Mouse (Mus musculus) cerebellum, adult 11 months (tissue): Measurements from ENCODE around the gene Gm648.
A peak's percentile ranks its signal among the peaks of the same experiment; 100 is the strongest.
"Not testable (repeated sequence)": the region's sequence is repeated elsewhere in the genome, so short reads cannot be mapped to it uniquely, and the experiment has no call there.

Experiments
- DNase-seq: peaks from one replicate; pipeline ENCODE4 v3.0.0; 2022

Gm648 gene

DNA sequence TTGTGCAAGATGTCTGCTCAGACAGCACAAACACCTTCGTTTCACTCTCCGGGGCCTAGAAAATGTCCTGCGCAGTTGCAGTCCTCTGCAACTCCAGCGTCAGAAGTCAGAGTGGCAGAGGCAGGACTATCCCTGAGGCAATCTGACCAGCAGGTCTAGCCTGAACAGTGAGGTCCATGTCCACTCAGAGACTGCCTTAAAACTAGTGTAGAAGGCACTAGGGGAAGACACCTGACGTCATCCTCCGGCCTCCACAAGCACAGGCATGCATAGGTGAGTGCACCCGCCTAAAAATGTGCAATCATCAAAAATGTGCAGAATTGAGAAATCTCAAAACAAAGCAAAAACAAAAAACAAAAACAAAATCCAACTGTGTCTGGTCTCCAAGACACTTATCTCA is at the start of gene Gm648:
TSS of gene Gm648 (minus strand) at position 101 of the 400 bp plus-strand sequence.
- DNase-seq: no peak

DNA sequence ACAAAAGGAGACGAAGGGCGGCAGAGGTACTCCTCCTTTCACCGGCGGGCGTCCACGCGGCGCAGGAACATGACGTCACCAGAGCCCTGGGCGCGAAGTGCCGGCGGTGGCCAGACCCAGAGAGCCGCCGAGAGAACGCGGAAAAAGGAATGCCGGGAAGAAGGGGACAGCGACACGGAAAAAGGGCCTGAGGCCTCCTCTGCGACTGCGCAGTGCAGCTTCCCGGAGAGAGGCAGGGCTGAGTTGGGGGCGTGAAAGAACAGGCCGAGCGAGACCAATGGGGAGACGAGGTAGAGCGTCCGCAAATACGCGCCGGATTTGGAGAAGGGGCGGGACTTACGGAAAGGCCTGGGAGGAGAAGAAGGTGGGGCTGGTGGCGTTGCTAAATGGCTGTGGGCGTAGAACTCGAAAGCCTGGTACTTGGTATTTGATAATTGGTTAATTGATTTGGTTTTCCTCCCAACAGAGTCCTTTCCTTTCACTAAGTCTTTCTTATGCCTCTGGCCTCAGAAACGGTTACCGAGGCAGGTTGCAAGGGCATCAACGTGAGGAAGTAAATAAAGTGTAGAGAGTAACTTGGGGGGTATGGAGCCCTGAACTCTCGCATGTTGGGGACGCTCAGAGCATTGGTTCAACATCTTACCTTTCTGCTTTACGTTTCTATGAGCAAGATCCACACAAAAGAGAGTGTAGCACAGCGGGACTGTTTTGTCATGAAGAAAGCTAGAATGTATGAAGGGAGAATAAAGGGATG is 48.7 kb upstream of the Gm648 start, which contains the start of gene Mmgt1:
TSS of gene Mmgt1 (minus strand) at position 183 of the 754 bp plus-strand sequence.
- peak; percentile 90 for DNase-seq

GRCm38 (mm10) chrX:56597219-56597886 is 47.9 kb upstream of the Gm648 start:
- DNase-seq: peak; percentile 20

DNA sequence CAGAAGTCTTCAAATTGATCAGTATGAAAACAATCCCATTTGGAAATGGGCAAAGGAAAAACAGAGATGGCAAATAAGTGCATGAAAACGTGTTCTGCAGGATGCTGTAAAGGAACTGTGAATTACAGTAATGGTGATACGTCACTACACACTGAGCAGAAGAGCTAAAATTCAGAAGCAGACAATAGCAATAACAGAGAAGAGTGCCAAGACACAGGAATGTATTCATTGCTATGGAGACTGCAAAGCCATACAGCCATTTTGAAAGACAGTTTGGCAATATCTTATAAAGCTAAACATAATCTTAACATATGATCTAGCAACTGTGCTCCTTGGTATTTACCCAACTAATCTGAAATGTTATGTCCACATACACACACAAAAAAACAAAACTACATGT is 28.8 kb upstream of the Gm648 start:
- DNase-seq: no peak

GRCm38 (mm10) chrX:56572465-56572864 is 23.1 kb upstream of the Gm648 start:
- DNase-seq: no peak

DNA sequence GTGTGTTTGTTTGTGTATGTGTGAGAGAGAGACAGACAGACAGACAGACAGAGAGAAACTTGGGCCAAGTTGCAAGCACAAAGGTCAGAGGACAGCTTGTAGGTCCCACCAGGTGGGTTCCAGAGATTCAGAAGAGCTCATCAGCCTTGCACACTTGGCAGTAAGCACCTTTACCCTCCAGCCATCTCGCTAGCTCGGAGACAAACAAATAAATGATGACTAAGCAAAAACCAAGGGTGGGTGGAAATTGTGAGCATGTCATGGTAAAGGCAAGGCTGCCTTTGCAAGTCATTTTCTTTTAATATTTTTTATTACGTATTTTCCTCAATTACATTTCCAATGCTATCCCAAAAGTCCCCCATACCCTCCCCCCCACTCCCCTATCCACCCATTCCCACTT is 4.2 kb upstream of the Gm648 start:
- no peak for DNase-seq

DNA sequence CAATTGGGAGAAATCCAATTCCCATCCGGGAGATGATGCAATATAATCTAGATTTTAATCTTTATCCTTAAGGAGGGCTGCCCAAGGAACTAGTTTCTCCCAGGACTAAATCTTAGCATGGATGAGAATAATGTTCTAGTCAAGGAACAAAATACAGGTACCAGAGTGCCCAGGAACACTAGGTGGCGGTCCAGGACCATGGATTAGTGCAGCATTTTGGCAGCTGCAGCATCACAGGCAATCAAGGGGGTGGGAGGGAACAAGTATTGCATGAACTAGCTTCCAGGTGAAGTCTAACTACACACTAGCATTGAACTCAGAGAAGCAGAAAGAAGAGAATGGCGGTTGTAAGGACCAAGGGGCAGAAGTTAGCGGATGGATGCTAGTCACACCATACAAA is 12.2 kb downstream of the Gm648 start:
- DNase-seq: no peak

- peak; percentile 28 for DNase-seq
These were observed 18.1 kb downstream of the Gm648 start for GRCm38 (mm10) chrX:56531266-56531665.

DNA sequence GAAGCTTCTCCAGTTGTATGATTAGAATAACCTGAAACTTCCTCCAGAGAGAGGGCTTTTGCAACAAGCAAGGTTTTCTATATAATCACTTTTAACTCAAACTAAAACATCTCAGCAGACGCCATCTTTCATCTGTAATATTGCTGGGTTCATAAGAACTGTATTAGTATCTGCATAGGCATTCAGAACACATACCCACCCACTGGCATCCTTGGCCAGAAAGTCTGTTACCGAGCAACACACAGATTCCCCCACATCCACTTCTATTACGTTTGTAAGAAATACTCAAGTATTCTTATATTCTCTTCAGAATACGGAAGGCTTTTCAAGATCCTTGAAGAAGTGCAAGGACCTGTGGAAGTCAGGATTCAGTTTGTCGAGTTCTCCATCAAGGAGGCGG is 25.0 kb downstream of the Gm648 start, which contains the start of gene Gm10477:
TSS of gene Gm10477 (plus strand) at position 301 of the 400 bp plus-strand sequence.
- not testable (repeated sequence) for DNase-seq

GRCm38 (mm10) chrX:56497241-56497640 is 52.2 kb downstream of the Gm648 start:
- DNase-seq: no peak
